Mouse (Mus musculus): ENCODE results near the gene Akap7.

GRCm38 (mm10) chr10:25333390-25334079, 25.9 kb upstream of the Akap7 start:
- TF ChIP-seq CTCF (conservative IDR thresholded peaks at IDR 0.05; ENCODE audit: low read length): no peak
- TF ChIP-seq POU5F1 (IDR thresholded peaks at IDR 0.05; ENCODE audit: borderline replicate concordance, low read length): no peak
- TF ChIP-seq NANOG (IDR thresholded peaks at IDR 0.05; ENCODE audit: borderline replicate concordance, low read length): no peak
